Mouse (Mus musculus) large intestine, adult 2 months (tissue): ENCODE data around the gene Ehbp1. TPM values are rescaled to one million over a fixed set of nuclear protein-coding genes. Genes with fewer than 3 reads are reported as not detected.

Experiments used
- DNase-seq: peaks from one replicate; pipeline ENCODE4 v3.0.0-alpha.2; 2012; ENCODE audit warnings: low read depth, low spot score
- WGBS: fragments of 180-500 bp; shearing (Covaris S2); methylation state at CpG from one replicate; pipeline ENCODE4 v1.1.7; 2018; 5-methylcytosine and 5-hydroxymethylcytosine counted together
- polyA plus RNA-seq: library from polyadenylated mRNA; depleted of rRNA; stranded (reverse); fragments of >200 nt; gene quantifications from 2 replicates; pipeline ENCODE4 v1.2.3, GENCODE M21; 2012

Ehbp1 gene
- polyA plus RNA-seq, 1 experiment, result 0.82 TPM

DNA sequence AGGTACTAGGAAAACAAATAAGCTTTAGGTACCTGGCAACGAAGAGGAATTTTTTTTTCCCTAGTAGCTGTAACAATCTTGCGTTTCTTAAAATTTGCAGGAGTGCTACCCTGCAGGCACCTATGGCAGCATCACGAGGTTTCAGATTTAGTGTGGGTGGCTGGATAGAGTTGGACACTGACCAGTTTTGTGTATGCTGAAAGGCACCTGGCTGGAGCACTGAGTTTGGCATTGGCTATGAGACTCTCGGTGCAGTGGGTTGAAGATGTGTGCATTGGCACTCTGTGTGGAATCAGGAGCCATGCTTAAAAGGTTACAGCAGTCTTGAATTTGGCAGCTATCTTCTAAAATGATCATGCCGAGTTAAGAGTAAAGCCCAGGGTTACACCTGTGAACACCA is 138.7 kb downstream of the Ehbp1 start:
- DNase-seq, result no peak
- WGBS, result 81% methylated on average over 5 of the region's 5 CpGs

DNA sequence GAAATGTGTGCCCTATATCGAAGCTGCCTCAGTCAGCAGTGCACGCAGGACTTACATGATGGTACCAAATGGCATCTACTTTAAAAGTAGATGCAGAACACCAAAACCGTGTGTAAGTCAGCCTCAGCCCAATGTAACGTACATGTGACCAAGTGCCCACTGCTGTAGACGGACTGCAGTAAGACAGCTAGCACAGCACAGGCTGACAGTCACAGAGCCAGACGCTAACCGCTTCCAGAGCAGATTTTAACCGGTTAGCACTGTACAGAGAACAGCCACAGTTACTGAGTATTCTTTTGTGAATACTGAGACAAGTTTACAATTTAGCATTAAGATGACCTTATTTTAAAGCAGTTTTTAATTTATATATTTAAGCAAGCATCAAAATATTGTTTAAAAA is 141.0 kb downstream of the Ehbp1 start:
- WGBS, result 93% methylated on average over 8 of the region's 8 CpGs
- no peak for DNase-seq

DNA sequence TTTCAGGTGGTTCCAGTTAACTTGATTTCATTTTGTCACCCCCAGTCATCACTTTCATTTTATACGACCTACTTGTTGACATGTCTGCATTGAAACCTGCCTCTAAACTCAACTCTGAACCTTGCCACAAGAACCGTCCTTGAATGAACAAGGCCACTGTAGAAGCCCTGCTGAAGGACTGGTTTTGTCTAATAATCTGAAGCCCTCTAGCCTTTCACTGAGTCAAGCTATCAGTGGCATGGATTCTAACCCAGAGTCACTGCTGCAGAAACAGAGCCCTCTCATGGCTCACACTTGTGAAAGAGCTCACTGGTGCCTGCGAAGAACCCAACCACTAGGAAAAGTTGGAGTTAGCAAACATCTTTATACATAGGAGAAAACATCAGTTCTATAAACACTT is 142.2 kb downstream of the Ehbp1 start:
- WGBS, result 67% methylated on average over 3 of the region's 3 CpGs
- DNase-seq, result no peak

DNA sequence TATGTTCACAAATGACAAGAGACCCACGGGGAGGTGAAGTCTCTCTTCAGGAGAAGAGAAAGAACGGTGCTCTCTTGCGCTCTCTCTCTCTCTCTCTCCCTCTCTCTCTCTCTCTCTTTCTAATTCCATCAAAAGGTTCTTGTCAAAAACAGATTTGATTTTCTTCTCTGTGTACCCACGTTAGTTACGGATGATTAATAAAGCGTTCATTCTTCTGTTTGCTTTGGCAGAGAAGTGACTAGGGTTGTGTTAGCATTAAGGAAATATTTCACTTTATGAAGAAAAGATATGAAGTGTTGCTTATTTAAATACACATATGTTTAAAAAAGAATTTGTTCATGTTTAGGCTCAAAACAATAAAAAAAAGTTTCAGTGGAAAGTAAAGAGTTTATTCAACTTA is 143.7 kb downstream of the Ehbp1 start:
- 61% methylated on average over 6 of the region's 6 CpGs for WGBS
- no peak for DNase-seq

DNA sequence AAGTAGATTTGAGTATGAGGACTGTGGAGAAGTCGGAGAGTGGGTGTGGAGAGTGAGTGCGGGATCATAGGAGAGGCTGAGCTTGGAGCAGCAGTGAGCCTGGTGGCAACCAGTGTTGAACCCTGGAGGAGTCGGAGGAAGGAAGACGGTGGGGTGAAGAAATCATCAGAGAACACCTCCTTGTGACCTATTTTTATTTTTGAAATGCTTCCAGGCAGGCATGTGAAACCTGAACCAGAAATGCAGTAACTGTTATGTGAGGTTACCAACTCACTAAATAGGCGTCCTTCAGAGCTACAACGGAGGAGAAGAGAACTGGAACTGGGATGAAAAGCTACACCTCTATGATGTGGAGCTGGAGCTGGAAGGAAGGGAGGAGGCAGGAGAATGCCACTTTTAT is 144.2 kb downstream of the Ehbp1 start:
- no peak for DNase-seq
- WGBS, result 83% methylated on average over 6 of the region's 6 CpGs

DNA sequence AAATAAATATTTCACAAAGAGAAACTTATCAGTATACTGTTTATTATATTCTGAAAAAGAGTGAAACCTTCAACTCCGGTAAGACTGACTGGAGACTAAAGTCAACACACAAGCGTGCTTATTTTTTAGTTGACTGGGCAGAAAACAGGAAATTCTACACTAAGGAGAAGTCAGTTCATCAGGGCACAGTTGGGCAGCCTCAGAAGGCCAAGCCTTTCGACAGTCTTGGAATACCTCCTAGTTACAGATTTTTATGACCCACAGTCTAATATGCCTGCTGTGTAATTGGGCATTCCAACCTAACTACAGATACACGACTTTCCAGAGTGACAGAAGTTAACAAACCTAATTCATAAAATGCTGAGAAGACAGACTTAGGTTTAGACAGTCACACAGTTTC is 145.3 kb downstream of the Ehbp1 start:
- WGBS, result 42% methylated on average over 4 of the region's 4 CpGs

DNA sequence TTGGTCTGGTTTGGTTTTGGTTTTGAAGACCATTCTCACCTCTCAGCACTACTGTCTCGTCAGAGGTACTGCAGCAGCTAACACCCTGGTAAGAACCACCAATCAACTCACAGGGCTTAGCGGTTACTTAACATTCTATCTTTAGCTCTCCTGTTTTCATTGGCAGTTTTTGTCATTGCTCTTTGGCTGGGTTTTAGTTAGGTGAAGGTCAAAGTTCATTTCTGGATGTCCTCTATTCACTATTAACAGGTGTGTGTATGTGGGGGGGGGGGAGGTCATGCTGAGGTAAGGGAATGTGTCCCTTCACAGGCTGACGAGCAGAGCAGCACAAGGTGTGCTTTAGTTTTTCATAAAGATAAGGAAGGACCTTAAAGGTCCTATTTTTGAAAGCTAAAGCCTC is 147.5 kb downstream of the Ehbp1 start:
- WGBS, result 59% methylated on average over 3 of the region's 3 CpGs
- DNase-seq, result no peak

More for the DNA sequence above, 145.3 kb downstream of the Ehbp1 start:
- DNase-seq, result no peak

DNA sequence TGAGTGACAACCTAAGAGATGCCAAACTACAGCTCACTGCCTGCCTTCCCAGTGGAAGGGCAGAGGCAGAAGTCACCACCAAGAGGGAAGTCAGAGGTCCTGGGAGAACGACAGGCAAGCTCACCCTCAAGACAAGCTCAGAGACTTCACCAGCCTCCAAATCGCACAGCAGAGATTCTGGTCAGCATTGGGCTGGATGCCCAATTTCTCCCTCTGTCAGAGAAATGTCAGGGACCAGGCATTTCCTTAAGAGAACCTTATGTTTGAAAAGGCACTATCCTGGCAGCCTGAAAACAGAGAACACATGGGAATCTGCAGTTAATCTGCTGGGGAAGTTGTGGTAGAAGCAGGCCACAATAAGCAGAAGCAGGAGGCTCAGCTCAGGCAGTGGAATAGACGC is 151.5 kb downstream of the Ehbp1 start:
- DNase-seq, result no peak
- 72% methylated on average over 3 of the region's 3 CpGs for WGBS

DNA sequence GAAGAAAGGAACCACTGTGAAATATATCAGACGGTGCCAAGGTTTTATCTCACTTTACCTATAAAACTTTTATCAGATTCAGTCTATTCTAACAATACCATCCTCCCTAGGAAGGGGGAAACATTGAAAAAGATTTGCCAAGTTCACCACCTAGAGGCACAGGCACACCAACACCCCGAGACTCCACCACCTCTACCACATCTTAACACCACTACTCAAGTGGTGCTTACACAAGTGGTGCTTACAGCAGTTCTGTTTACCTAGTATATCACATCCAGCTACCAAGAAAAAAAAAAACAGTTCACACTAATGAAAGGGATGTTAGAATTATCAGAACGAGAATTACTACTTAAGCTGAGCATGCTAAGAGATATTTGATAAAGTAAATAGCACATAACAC is 152.1 kb downstream of the Ehbp1 start:
- DNase-seq, result no peak
- WGBS, result 59% methylated on average over 3 of the region's 3 CpGs

DNA sequence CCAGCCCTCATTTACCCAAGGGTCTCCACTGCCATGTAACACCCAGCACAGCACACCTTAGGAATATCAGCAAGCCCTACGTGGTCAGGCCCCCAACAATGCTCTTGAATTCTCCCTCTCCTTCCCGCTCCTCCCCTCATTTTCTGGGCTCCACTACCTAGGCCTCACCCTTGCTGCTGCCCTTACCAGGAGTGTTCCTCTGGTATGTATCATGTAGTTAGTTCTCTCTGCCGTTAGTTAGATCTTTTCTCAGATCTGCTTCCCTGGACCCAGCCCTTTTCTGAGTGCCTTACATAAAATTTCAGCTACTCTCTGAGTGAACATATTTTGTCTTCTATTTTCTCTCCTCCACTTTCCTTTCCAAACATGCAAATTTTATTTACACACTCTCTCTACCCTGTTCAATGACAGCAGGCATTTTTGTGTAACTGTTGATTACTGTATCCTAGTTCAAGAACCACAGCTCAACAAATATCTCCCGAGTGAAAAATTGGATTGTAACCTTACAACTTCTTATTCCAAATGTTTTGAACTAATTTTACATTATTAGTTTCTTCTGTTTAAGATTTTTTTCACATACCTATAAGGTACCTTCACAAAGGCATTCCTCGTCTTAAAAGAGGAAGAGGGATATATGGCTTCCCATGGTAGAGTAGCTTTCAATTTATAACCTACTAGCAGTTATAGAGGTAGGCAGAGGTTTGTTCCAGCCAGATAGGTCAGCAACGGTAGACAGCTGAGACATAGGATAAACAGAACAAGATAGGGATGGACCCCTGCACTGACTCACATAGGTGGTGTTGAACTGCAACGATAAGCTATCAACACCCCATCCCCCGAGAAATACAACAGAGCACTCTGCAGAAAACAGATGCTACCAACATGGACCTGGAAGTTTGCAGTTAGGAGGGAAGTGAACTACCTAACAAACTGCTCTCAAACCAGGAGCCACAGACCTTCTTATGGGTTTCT is 160.3 kb downstream of the Ehbp1 start:
- no peak for DNase-seq
- 88% methylated on average over 8 of the region's 8 CpGs for WGBS

DNA sequence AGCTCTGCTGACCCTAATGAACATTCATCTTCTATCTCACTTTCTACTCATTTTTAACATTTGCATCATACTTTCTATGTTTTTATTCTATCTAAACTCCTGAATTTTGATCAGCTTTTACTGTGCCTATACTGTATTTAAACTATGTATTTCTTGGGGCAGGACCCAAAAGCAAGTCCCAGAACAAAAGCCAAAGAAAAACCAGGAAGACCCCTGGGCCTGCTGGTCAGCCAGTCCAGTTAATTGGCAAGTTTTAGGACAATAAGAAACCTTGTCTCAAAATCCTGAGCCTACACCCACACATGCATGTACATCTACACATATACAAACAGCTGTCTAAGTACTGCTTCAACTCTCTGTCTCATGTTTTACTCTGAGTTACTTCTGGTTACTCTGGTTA is 161.9 kb downstream of the Ehbp1 start:
- DNase-seq, result no peak

DNA sequence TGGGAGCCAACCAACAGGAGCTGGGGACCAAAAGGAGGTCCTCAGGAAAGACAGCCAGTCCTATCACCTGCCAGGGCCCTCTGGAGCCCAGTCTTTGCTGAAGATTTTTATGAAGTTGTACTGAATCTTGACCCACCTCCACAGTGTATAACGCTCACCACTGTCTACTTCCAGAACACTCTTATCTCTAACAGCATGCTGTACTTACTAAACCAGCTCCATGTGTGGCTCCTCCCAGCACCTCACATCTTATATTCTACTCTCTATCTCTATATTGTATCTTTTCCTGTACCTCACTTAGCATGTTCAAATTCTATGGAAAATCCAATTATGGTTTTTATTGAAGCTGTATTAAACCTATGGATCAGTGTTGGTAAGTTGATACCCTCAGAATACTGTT is 163.5 kb downstream of the Ehbp1 start:
- no peak for DNase-seq

DNA sequence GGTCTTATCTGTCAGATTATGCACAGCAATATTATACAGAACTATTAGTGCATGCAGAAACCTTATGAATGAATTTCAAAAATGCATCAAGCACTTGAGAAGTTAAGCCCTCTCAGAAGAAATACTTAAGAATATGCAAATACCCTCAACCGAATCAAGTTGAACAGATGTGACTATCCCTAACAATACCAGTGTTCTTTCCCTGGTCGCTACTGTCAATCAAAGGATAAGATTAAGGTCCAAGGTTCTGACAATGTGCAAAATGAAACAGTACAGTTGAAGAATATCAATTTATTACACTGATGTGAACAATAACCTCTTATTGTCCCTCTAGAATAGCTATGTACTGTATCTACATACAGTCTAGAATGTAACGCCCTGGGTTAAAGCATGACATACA is 167.8 kb downstream of the Ehbp1 start:
- WGBS, result 87% methylated on average over 3 of the region's 3 CpGs

More for the DNA sequence above, 163.5 kb downstream of the Ehbp1 start:
- 76% methylated on average over 1 of the region's 1 CpGs for WGBS

DNA sequence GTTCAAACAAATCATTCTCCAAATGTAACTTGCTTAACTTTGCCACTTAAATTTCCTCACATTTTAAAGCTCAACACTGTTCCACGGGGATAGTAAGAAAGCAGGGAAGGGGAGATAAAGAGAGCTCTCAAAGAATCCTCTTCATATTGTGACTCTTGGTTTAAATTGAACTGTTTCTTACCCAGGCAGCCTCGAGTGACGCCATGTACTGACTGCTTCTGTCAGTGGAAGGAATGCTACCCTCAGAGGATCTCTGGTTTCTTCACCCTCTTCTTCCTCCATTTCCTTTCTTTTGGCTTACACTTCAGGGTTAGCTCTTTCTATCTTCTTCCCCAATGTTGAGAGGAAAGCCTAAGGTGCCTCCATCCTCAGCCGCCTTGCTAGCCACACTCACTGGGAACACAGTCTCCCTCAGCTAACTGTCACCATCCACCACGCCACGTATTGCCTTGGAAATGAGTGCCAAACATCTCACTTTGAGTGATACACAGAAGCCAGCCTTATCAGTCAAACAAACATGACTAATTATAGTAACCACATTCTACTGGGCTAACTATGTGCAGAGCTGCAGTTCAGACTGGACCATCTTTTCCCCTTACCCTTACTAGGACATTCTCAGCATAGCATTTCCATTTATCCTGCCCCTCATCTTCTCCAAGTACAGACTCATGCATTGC is 171.0 kb downstream of the Ehbp1 start:
- 89% methylated on average over 6 of the region's 6 CpGs for WGBS
- DNase-seq, result no peak

More for the DNA sequence above, 167.8 kb downstream of the Ehbp1 start:
- no peak for DNase-seq

DNA sequence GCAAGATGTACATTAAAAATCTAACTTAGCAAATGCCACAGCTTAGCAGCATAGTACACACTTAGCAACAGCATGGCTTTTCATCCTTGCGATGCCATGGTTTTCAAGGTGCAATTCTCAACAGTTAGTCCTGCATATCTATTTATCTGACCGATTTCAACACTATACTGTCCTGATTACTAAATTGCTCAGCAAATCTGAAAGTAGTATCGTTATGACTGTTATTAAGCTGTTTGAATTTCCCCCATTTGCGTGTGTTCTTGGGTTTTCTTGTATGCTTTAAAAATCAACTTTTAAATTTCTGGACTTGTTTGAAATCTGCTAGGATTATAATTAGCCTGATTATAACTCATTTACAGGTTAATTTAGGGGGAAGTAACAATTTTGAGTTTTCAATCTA is 184.2 kb downstream of the Ehbp1 start:
- no peak for DNase-seq
- WGBS, result 88% methylated on average over 4 of the region's 4 CpGs

DNA sequence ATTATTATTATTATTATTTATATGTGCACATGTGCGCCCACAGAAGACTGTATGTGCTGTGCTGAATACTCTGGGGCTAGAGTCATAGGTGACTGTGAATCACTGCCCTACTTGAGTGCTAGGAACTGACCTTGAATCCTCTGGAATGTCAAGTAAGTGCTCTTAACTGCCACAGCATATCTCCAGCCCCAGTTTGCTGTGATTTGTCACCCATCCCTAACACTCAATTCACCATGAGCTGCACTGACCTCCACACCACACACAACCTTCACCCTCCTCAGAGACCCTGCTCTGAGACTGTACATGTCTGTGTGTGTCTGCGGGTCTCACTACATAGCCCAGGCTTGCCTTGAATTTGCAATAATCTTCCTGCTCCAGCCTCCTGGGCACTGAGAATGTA is 185.9 kb downstream of the Ehbp1 start:
- DNase-seq, result no peak
- 91% methylated on average over 2 of the region's 2 CpGs for WGBS

DNA sequence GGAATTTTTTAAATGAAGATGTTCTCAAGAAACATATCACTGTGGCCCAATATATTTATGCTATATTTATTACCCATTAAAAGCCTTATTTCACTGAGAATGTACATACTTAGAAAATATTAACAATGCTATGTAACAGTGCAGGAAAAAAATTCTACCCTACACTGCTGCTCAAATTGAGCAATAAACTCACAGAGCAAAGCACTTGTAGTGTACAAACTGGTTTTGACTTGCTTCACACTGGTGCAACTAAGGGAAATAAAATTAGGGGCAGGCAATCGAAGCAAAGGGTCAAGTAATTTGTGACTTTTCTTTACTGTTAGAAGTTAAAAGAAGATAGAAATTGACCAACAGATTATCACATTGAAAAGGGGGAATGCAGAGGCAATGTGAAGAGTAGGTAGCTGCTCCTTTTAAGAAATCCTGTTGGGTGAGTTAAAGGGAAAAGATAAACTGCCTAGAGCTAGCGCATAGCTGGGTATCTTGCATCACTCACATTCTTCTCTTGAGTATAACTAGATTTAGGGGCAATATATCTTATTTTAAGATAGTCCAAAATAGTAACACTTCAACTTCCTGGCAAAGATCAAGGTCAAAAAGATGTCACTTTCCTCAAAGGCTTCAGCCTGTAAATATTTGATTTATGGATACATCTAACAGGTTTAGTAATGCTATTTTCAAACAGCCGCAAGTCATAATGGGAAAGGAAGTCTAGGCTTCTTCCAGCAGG is 186.6 kb downstream of the Ehbp1 start:
- WGBS, result 74% methylated on average over 3 of the region's 3 CpGs
- DNase-seq, result no peak

DNA sequence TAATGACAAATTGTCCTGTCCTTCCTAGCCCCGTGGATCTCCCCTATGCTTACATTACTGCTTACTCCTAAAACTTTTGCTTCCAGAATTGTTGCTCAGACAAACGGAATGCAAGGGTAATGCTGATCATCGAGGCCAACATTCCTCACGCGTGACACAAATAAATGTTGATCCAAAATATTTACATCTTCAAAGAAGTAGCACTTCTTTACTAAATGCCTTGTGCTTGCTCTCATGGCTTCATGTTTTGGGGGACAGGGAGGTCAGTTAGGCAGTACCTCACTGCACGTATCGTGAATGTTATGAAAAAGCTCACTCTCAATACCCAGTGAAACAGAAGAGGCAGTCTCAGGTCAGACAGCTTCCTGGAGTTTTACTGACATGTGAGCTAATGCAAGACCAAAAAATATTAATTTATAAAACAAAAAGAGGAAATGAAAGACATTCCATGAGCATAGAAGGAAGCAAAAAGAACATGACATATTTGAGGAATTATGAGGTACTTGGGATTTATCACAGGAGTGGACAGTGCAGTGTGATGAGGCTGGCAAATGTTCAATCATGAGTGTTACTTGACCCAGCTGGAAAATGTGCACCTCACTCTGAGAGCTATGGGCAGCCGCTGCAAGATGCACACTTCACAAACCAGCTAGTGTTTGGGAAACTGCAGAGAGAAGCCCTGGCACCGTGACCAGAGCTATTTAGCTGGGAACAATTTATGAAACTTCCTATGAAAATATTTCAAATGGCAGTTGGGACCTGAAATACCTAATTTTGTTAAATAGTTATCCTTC is 187.4 kb downstream of the Ehbp1 start:
- no peak for DNase-seq
- 69% methylated on average over 9 of the region's 9 CpGs for WGBS

DNA sequence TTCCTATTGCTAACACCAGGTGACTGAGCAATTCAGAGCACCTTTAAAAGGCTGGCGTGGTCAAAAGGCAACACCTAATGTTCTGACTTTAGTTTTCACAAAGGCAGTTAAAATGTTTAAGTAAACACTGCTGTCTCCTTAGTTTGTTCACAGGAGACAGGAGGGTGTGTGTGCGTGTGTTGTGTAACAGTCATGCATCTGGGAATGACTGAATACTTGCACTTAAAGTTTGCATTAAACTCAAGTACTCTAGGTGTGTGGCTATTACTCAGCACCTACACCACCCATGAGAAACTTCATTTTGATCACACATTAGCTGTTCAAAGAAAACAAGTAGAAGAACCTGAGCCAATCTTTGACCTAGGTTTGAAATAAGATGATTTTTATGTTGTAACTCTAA is 201.4 kb downstream of the Ehbp1 start:
- DNase-seq, result peak; percentile 43
- WGBS, result 33% methylated on average over 2 of the region's 2 CpGs

DNA sequence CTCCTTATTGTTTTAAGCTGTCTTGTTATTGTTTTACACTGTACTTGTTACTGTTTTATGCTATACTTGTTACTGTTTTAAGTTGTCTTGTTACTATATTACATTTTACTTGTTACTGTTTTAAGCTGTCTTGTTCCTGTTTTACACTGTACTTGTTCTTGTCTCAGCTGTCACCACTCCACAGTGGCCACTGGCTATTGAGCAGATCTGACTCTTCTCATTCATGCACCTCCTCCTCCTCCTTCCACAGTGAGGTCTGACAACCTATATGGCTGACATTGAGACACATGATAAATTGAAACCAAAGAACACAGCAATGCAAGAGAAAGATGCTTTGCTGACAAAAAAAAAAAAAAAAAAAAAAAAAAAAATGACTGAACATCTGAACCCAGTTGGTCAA is 203.6 kb downstream of the Ehbp1 start:
- no peak for DNase-seq
